Mouse (Mus musculus) lung, embryonic 16.5 days (tissue): Measurements from ENCODE around the gene Gm42957. TPM values are rescaled to one million over a fixed set of nuclear protein-coding genes. Genes with fewer than 3 reads are reported as not detected.

Source experiments
- ATAC-seq: fragments of 200-750 bp; cut with Nextera tagmentation; 2 replicates; pipeline ENCODE4 v1.8.0; 2017; ENCODE audit warnings: low read depth, mild to moderate bottlenecking, moderate library complexity
- H3K27ac ChIP-seq: fragments of 300-500 bp; sonication (generic); 2 replicates; pipeline ENCODE4 v1.5.1; 2014; ENCODE audit warnings: mild to moderate bottlenecking, control low read depth, low read length
- H3K27me3 ChIP-seq: fragments of 300-500 bp; sonication (generic); 2 replicates; pipeline ENCODE4 v1.6.1; 2014; ENCODE audit warnings: low read depth, low read length, mixed read lengths; ENCODE audit not compliant: control insufficient read depth, insufficient read depth
- H3K36me3 ChIP-seq: fragments of 300-500 bp; sonication (generic); 2 replicates; pipeline ENCODE4 v1.6.1; 2014; ENCODE audit warnings: low read length; ENCODE audit not compliant: control insufficient read depth, insufficient read depth
- H3K4me1 ChIP-seq: fragments of 300-500 bp; sonication (generic); replicated peaks from 2 replicates; pipeline ENCODE4 v1.6.1; 2014; ENCODE audit warnings: low read length, mixed read lengths; ENCODE audit not compliant: control insufficient read depth, insufficient read depth
- H3K4me2 ChIP-seq: fragments of 300-500 bp; sonication (generic); 2 replicates; pipeline ENCODE4 v1.6.1; 2014; ENCODE audit warnings: low read depth, low read length, control low read depth
- H3K4me3 ChIP-seq: fragments of 300-500 bp; sonication (generic); 2 replicates; pipeline ENCODE4 v1.5.1; 2014; ENCODE audit warnings: mild to moderate bottlenecking, low read length, control low read depth
- H3K9ac ChIP-seq: fragments of 300-500 bp; sonication (generic); 2 replicates; pipeline ENCODE4 v1.6.1; 2014; ENCODE audit warnings: low read length, control low read depth
- H3K9me3 ChIP-seq: fragments of 300-500 bp; sonication (generic); 2 replicates; pipeline ENCODE4 v1.6.1; 2016; ENCODE audit warnings: low read length; ENCODE audit not compliant: control insufficient read depth
- WGBS: fragments of 180-500 bp; shearing (Covaris S2); extraction: QIAGEN DNeasy Blood & Tissue Kit; methylation state at CpG from one replicate; pipeline ENCODE4 v1.1.7; 2014; 5-methylcytosine and 5-hydroxymethylcytosine counted together
- polyA plus RNA-seq: library from polyadenylated mRNA; unstranded; fragments of >200 nt; fragmentation: Nextera tagmentation; extraction: Ambion mirVana; gene quantifications from 2 replicates; pipeline ENCODE4 v1.2.1, GENCODE M21; 2015

Gene Gm42957
- 0.15 and 0.24 TPM in 2 replicates for polyA plus RNA-seq

DNA sequence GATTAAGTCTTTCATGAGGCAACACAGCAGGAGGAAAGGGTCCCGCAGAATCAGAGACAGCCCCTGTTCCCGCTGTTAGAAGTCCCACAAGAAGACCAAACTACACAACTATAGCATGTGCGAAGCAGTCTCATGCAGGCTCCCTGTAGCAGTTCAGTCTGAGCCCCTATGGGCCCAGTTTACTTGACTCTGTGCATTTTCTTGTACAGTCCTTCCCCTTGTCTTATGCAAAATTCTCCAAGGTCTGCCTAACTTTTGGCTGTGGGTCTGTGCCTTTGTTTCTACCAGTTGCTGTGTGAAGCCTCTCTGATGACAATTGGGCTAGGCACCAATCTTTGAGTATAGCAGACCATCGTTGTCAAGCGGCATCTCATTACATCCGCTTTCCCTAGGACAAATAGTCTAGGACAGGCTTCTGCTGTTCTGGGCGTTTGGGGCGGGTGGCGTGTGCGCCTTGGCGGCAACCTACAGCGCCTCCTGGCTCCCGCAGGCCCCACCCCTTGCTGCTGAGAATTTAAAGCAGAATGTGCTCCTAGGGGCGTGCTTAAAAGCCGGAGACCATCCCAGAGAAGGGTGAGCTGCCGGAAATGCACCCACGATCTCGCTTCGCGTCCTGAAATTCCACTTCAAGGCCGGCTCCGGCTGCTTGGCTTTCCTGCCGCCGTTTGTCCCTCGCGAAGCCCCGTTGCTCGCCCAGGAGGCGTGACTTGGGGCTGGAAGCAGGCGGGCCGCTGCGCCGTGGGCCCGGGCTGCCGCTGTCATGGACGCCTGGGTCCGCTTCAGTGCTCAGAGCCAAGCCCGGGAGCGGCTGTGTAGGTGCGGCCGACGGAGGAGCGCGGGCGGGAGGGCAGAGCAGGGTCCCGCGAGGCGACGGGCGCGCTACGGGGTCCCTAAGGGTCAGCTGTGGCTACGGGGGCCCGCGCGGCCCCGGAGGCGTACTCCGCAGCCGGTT lies at the start of gene Gm42957, which contains the start of gene Pex11b:
Gm42957 (plus strand) TSS at position 547 of the 952 bp plus-strand sequence.
Pex11b (plus strand) TSS at position 449 of the 952 bp plus-strand sequence.
- Histone ChIP-seq H3K9me3 (no peaks in the 10 kb centered on the region), H3K9ac (peak within 1 kb of the TSS; percentile 91), H3K4me1 (peaks cover 19% of the 10 kb centered on the region), H3K4me2 (peak within 1 kb of the TSS; percentile 62), H3K27me3 (no peaks in the 10 kb centered on the region), H3K36me3 (peaks cover 26% of the 10 kb centered on the region), H3K27ac (peak within 1 kb of the TSS; percentile 87), H3K4me3 (peak within 1 kb of the TSS; percentile 79)
- WGBS, result 2% methylated on average over 60 of the region's 60 CpGs
- peak; percentile 96 for ATAC-seq

DNA sequence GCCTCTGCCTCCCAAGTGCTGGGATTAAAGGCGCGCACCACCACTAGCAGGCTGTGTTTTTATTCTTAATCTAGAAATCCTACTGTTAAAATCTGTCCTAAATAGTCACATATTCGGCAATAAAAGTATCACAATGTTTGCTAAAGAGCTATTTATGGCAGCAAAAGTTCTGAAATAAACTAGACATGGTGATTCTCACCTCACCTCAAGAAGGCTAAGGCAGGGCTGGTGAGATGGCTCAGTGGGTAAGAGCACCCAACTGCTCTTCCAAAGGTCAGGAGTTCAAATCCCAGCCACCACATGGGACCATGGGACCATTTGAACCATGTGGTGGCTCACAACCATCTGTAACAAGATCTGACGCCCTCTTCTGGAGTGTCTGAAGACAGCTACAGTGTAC lies 44.6 kb upstream of the Gm42957 start:
- Histone ChIP-seq H3K4me3 (no peak overlapping the region), H3K27me3 (peaks cover 8% of the 10 kb centered on the region; the same call in 1 of the 2 replicates), H3K36me3 (no peaks in the 10 kb centered on the region), H3K27ac (no peak overlapping the region), H3K4me2 (no peak overlapping the region), H3K9me3 (no peaks in the 10 kb centered on the region), H3K4me1 (0 out of 2 replicates have a peak, but pooled peaks cover 2% of the 10 kb centered on the region), H3K9ac (no peak overlapping the region)
- 80% methylated on average over 4 of the region's 4 CpGs for WGBS
- no peak for ATAC-seq

DNA sequence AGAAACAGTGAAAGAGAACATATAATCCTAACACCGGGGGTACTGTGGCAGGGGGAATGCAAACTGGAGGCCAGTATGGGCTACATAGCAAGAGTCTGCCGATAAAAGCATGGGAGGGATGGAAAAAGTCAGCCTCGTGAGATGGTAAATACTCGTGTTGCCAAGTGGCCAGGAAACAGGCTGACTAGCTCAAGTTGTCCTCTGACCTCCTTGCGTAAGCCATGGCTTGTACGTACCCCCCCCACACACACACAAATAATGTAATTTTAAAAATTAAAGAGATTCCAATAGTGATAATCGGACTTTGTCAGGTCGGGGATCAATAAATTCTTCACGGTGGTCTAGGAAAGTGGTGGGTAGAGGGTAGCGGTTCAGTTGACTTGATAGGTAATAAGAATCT lies 41.9 kb upstream of the Gm42957 start:
- 1% methylated on average over 10 of the region's 10 CpGs for WGBS

DNA sequence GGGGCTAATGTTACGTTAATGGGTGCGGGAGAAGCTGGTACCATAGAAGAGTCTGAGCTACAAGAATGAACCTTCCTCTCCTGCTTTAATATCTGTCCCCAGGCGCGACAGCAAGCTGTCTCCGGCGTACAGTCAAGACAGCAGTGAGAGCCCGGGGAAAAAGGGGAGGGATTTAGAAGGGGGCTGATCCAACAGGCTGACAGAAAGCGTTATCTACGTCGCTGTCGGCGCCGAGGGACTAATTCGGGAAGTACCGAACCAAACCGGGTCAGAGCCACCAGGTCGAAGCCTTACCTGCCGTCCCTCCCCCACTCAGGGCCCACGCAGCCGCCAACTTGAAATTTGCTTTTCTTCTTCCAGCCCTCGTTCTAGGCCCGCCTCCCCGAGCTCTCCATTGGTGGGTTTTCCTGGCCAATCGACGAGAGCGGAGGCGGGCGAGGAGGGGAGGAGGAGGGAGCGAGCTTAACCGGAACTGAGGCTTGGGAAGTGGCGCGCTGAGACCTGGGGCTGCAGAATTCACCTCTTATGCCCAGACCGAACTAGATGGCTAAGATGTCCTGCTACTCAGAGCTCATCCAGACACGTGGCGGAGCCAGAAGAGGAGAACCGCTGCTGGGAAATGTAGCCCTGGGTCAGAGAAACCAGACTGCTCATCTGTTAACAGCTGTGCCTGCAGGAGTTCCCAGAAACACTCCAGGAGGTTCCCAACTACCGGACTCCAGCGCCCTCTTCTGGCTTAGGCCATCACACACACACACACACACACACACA lies 41.3 kb upstream of the Gm42957 start, which contains the start of gene Polr3gl:
Polr3gl (minus strand) TSS at position 392 of the 771 bp plus-strand sequence.
- peak within 1 kb of the TSS; percentile 69 for H3K4me3 ChIP-seq
- H3K4me1 ChIP-seq, result peaks cover 21% of the 10 kb centered on the region
- H3K27me3 ChIP-seq, result peaks cover 18% of the 10 kb centered on the region
- ATAC-seq, result peak; percentile 92
- WGBS, result 0% methylated on average over 36 of the region's 38 CpGs
- H3K36me3 ChIP-seq, result no peaks in the 10 kb centered on the region
- peak within 1 kb of the TSS; percentile 78 for H3K9ac ChIP-seq
- H3K27ac ChIP-seq, result peak within 1 kb of the TSS; percentile 87
- H3K4me2 ChIP-seq, result peak within 1 kb of the TSS; percentile 81
- H3K9me3 ChIP-seq, result no peaks in the 10 kb centered on the region

More for the DNA sequence above, 41.9 kb upstream of the Gm42957 start:
- Histone ChIP-seq H3K4me3 (peak overlapping the region; percentile 69), H3K27ac (peak overlapping the region; percentile 87), H3K9me3 (no peaks in the 10 kb centered on the region), H3K4me2 (peak overlapping the region; percentile 81), H3K36me3 (no peaks in the 10 kb centered on the region), H3K4me1 (peaks cover 17% of the 10 kb centered on the region), H3K9ac (peak overlapping the region; percentile 78), H3K27me3 (peaks cover 15% of the 10 kb centered on the region; the same call in 1 of the 2 replicates)
- ATAC-seq, result no peak

DNA sequence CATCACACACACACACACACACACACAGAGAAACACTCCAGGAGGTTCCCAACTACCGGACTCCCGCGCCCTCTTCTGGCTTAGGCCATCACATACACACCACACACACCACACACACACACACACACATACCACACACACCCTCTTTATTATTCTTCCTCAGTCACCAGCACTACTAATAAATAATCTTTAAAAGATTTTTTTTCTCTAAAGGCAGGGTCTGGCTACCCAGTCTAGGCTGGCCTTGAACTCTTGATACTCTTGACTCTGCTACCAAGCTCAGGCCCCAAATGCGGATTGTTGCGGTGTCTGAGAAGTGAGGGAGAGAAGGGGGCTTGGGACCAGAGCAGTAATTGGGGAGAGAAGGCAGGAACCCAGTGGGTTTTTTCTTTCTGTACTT lies 40.4 kb upstream of the Gm42957 start:
- Histone ChIP-seq H3K4me2 (no peak overlapping the region), H3K9ac (no peak overlapping the region), H3K4me3 (no peak overlapping the region), H3K9me3 (no peaks in the 10 kb centered on the region), H3K4me1 (peaks cover 21% of the 10 kb centered on the region), H3K27ac (no peak overlapping the region), H3K36me3 (no peaks in the 10 kb centered on the region), H3K27me3 (peaks cover 22% of the 10 kb centered on the region)
- no peak for ATAC-seq
- 81% methylated on average over 5 of the region's 5 CpGs for WGBS

DNA sequence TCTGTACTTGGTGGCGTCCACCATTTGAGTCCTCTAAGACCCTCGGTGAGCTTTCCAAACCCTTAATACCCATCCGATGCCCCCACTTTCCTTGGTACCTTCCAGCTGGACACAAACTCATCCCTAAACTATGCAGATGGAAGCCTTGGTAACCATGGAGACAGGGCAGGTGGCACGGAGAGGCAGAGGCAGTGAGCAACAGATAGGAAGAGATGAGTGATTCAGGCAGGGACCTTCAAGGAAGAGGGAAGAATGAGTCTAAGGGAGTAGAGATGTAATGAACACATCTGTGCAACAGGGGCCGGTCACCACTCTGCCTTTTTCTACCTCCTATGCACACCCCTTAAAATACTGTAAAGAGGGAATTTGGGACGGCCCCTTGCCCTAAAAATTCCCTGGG lies 39.6 kb upstream of the Gm42957 start:
- H3K4me3 ChIP-seq, result no peak overlapping the region; the same call in 1 of the 2 replicates

DNA sequence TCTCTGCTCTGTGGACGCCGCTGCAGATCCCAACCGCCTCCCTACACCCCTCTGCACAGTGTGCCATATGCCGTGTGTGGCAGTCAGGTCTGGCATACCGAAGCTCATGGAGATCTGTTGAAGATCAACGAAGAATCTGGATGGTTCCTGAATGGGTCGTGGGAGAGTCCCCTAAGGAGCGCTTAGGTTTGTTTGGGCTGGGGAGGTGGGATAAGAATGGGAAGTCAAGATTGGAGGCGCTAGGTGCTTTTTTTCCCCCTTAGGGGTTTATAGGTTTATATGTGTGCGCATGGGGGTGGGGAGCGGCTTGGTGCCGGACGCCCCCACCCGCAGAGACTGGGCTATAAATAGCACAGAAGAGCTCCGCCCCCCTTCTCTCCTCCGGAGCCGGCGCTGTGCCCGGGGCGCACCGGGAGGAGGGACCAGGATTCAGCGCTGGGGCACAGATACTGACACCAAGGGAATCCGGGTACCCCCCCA lies 39.0 kb upstream of the Gm42957 start, which contains the start of gene Ankrd34a:
Ankrd34a (plus strand) TSS at position 409 of the 480 bp plus-strand sequence.
- Histone ChIP-seq H3K27ac (no peak within 1 kb of the TSS; the same call in 1 of the 2 replicates), H3K27me3 (peaks cover 22% of the 10 kb centered on the region), H3K4me2 (peak within 1 kb of the TSS; percentile 88), H3K9ac (peak within 1 kb of the TSS; percentile 68), H3K9me3 (no peaks in the 10 kb centered on the region), H3K4me3 (peak within 1 kb of the TSS; percentile 56), H3K36me3 (no peaks in the 10 kb centered on the region), H3K4me1 (peaks cover 24% of the 10 kb centered on the region)
- ATAC-seq, result no peak
- 1% methylated on average over 22 of the region's 23 CpGs for WGBS

More for the DNA sequence above, 39.6 kb upstream of the Gm42957 start:
- Histone ChIP-seq H3K27me3 (peaks cover 22% of the 10 kb centered on the region), H3K4me1 (peaks cover 24% of the 10 kb centered on the region), H3K9ac (no peak overlapping the region), H3K27ac (no peak overlapping the region), H3K36me3 (no peaks in the 10 kb centered on the region), H3K4me2 (no peak overlapping the region), H3K9me3 (no peaks in the 10 kb centered on the region)
- no peak for ATAC-seq
- 26% methylated on average over 6 of the region's 6 CpGs for WGBS

DNA sequence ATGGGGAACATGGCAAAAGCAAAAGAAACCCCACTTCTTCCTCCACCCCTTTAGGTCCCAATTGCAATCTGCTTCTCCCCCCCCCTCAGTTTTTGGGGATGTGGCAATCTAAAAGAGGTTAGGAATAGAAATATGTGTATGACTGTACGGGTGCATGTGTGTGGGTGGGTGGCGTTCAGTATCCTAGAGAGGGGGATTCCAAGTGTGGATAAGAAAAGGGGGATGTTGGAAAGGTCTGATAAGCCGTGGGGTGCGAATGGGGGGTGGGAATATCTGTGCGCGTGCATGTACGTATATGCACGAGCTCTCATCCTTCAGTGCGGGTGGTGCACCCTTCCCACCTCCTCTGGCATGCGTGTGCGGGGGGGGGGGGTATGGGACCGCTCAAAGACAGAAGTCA lies 38.4 kb upstream of the Gm42957 start:
- Histone ChIP-seq H3K4me1 (peaks cover 24% of the 10 kb centered on the region), H3K9ac (peak overlapping the region; percentile 68)
- WGBS, result 2% methylated on average over 11 of the region's 12 CpGs

More for the DNA sequence above, 38.4 kb upstream of the Gm42957 start:
- no peak overlapping the region for H3K27ac ChIP-seq
- peaks cover 22% of the 10 kb centered on the region for H3K27me3 ChIP-seq
- no peaks in the 10 kb centered on the region for H3K36me3 ChIP-seq
- H3K9me3 ChIP-seq, result no peaks in the 10 kb centered on the region
- peak overlapping the region; percentile 56 for H3K4me3 ChIP-seq
- no peak for ATAC-seq
- peak overlapping the region; percentile 88 for H3K4me2 ChIP-seq
